Mouse (Mus musculus): Measurements from ENCODE around the gene Armc9. TPM values are rescaled to one million over a fixed set of nuclear protein-coding genes. Genes with fewer than 3 reads are reported as not detected.
A peak's percentile ranks its signal among the peaks of the same experiment; 100 is the strongest.

The Armc9 gene
- 13.7 and 24.3 TPM in 2 replicates for total RNA-seq (2015; ENCODE audit: low replicate concordance)
- 7.5 and 24.4 TPM in 2 replicates for total RNA-seq (2017; ENCODE audit: low replicate concordance)

- ATAC-seq (replicated peaks; ENCODE audit: low FRiP score, poor library complexity, severe bottlenecking) = peak; percentile 98
Observed at GRCm38 (mm10) chr1:86154133-86154823, at the start of gene Armc9. Gene Armc9, plus strand, starts transcription at chr1:86154780.

GRCm38 (mm10) chr1:86105054-86105453, 49.5 kb upstream of the Armc9 start:
- ATAC-seq (replicated peaks; ENCODE audit: low FRiP score, poor library complexity, severe bottlenecking) = no peak

GRCm38 (mm10) chr1:86111779-86112178, 42.8 kb upstream of the Armc9 start, which contains the start of gene Htr2b:
Gene Htr2b, minus strand, starts transcription at chr1:86111970.
- no peak for ATAC-seq (replicated peaks; ENCODE audit: low FRiP score, poor library complexity, severe bottlenecking)

GRCm38 (mm10) chr1:86114141-86114540, 40.4 kb upstream of the Armc9 start:
- no peak for ATAC-seq (replicated peaks; ENCODE audit: low FRiP score, poor library complexity, severe bottlenecking)

GRCm38 (mm10) chr1:86119549-86119948, 35.0 kb upstream of the Armc9 start:
- no peak for ATAC-seq (replicated peaks; ENCODE audit: low FRiP score, poor library complexity, severe bottlenecking)

- no peak for ATAC-seq (replicated peaks; ENCODE audit: low FRiP score, poor library complexity, severe bottlenecking)
Observed at GRCm38 (mm10) chr1:86126036-86126435, 28.5 kb upstream of the Armc9 start.

GRCm38 (mm10) chr1:86133337-86133736, 21.2 kb upstream of the Armc9 start, which contains the start of gene Gm21972:
Gene Gm21972, plus strand, starts transcription at chr1:86133637.
- no peak for ATAC-seq (replicated peaks; ENCODE audit: low FRiP score, poor library complexity, severe bottlenecking)

GRCm38 (mm10) chr1:86135315-86135714, 19.3 kb upstream of the Armc9 start:
- no peak for ATAC-seq (replicated peaks; ENCODE audit: low FRiP score, poor library complexity, severe bottlenecking)

- ATAC-seq (replicated peaks; ENCODE audit: low FRiP score, poor library complexity, severe bottlenecking) = no peak
Observed at GRCm38 (mm10) chr1:86141081-86141480, 13.5 kb upstream of the Armc9 start.

- ATAC-seq (replicated peaks; ENCODE audit: low FRiP score, poor library complexity, severe bottlenecking) = no peak
Observed at GRCm38 (mm10) chr1:86143165-86143564, 11.4 kb upstream of the Armc9 start.

GRCm38 (mm10) chr1:86144001-86144944, 10.3 kb upstream of the Armc9 start:
- no peak for ATAC-seq (replicated peaks; ENCODE audit: low FRiP score, poor library complexity, severe bottlenecking)

GRCm38 (mm10) chr1:86146293-86146692, 8.3 kb upstream of the Armc9 start:
- no peak for ATAC-seq (replicated peaks; ENCODE audit: low FRiP score, poor library complexity, severe bottlenecking)

GRCm38 (mm10) chr1:86147557-86147956, 7.0 kb upstream of the Armc9 start:
- no peak for ATAC-seq (replicated peaks; ENCODE audit: low FRiP score, poor library complexity, severe bottlenecking)

GRCm38 (mm10) chr1:86148161-86148560, 6.4 kb upstream of the Armc9 start:
- ATAC-seq (replicated peaks; ENCODE audit: low FRiP score, poor library complexity, severe bottlenecking) = no peak

- no peak for ATAC-seq (replicated peaks; ENCODE audit: low FRiP score, poor library complexity, severe bottlenecking)
Observed at GRCm38 (mm10) chr1:86150929-86151328, 3.7 kb upstream of the Armc9 start.

GRCm38 (mm10) chr1:86151376-86151775, 3.2 kb upstream of the Armc9 start:
- ATAC-seq (replicated peaks; ENCODE audit: low FRiP score, poor library complexity, severe bottlenecking) = no peak

- no peak for ATAC-seq (replicated peaks; ENCODE audit: low FRiP score, poor library complexity, severe bottlenecking)
Observed at GRCm38 (mm10) chr1:86152618-86153017, 2.0 kb upstream of the Armc9 start.

GRCm38 (mm10) chr1:86154824-86155164, 214 bp downstream of the Armc9 start:
- peak; percentile 47 for ATAC-seq (replicated peaks; ENCODE audit: low FRiP score, poor library complexity, severe bottlenecking)

GRCm38 (mm10) chr1:86156075-86156474, 1.5 kb downstream of the Armc9 start:
- no peak for ATAC-seq (replicated peaks; ENCODE audit: low FRiP score, poor library complexity, severe bottlenecking)

- no peak for ATAC-seq (replicated peaks; ENCODE audit: low FRiP score, poor library complexity, severe bottlenecking)
Observed at GRCm38 (mm10) chr1:86156595-86156994, 2.0 kb downstream of the Armc9 start.

- peak; percentile 36 for ATAC-seq (replicated peaks; ENCODE audit: low FRiP score, poor library complexity, severe bottlenecking)
Observed at GRCm38 (mm10) chr1:86160059-86160458, 5.5 kb downstream of the Armc9 start.

All from erythroid progenitor cell, adult 5-6 weeks (primary cell).